ENCODE assay signal across 8 mouse cellular contexts in genomic region chr1:36277267-36278060, GRCm38 (mm10). TPM values are rescaled to one million over a fixed set of nuclear protein-coding genes. Genes with fewer than 3 reads are reported as not detected.
DNase-seq lines count a peak whose midpoint lies in the region; TF ChIP-seq lines count a peak whose summit lies in the region.

No protein-coding gene starts in this region.

- peak; percentile 83 to 90 for DNase-seq in heart, adult 2 months
- no peak for DNase-seq in heart, embryonic 10.5 days (ENCODE audit: low spot score)
- peak; percentile 63 for DNase-seq in brain, embryonic 14.5 days (ENCODE audit: low read depth)
- DNase-seq in fibroblast of lung, adult 2 months (ENCODE audit: low read depth) = peak; percentile 24
- peak; percentile 68 to 87 for DNase-seq in kidney, adult 8-10 months
- DNase-seq in liver = peak; percentile 70
- DNase-seq in thymus, adult 2 months = peak; percentile 87

- intact Hi-C loops in heart, adult 2 months (cut with DNase I) = loop anchor here (1.0 to 5.0 kb wide), 4 partner anchors 21 to 130 kb away; partner anchors contain the start of gene Uggt1

- no peaks in the 10 kb centered on the region for H3K9me3 ChIP-seq in heart, embryonic 10.5 days

- no peak overlapping the region for H3K4me3 ChIP-seq in heart, adult 2 months
- H3K4me3 ChIP-seq in heart, embryonic 10.5 days = no peak overlapping the region
- H3K4me3 ChIP-seq in olfactory bulb, adult 2 months (ENCODE audit: insufficient read depth, low read depth, low read length) = no peak overlapping the region
- no peak overlapping the region for H3K4me3 ChIP-seq in thymus, adult 2 months (ENCODE audit: control insufficient read depth, insufficient read depth, low read length)

- 21% methylated on average over 7 of the region's 7 CpGs for WGBS in heart, adult 2 months
- 17% methylated on average over 7 of the region's 7 CpGs for WGBS in heart, embryonic 10.5 days
- WGBS in olfactory bulb, adult 2 months = 27% methylated on average over 7 of the region's 7 CpGs
- WGBS in thymus, adult 2 months = 26% methylated on average over 7 of the region's 7 CpGs

- peak; percentile 32; the same call in 1 of the 2 replicates for TF ChIP-seq EP300 in heart, adult 2 months (IDR thresholded peaks at IDR 0.05; ENCODE audit: insufficient read depth, low read depth, low read length)

- H3K9ac ChIP-seq in heart, adult 2 months (ENCODE audit: low read depth, low read length) = no peak overlapping the region

- H3K27ac ChIP-seq in heart, adult 2 months = no peak overlapping the region
- no peak overlapping the region for H3K27ac ChIP-seq in heart, embryonic 10.5 days
- no peak overlapping the region for H3K27ac ChIP-seq in olfactory bulb, adult 2 months (ENCODE audit: insufficient read depth, low read depth, low read length)
- no peak overlapping the region for H3K27ac ChIP-seq in thymus, adult 2 months (ENCODE audit: control insufficient read depth, insufficient read depth, low read length)

- peaks cover 1% of the 10 kb centered on the region; the same call in 1 of the 2 replicates for H3K4me1 ChIP-seq in heart, adult 2 months (ENCODE audit: control insufficient read depth, insufficient read depth, low read length)
- H3K4me1 ChIP-seq in heart, embryonic 10.5 days = peaks cover 25% of the 10 kb centered on the region
- H3K4me1 ChIP-seq in olfactory bulb, adult 2 months (ENCODE audit: control insufficient read depth, insufficient read depth, low read length) = peaks cover 1% of the 10 kb centered on the region; the same call in 1 of the 2 replicates
- peaks cover 39% of the 10 kb centered on the region for H3K4me1 ChIP-seq in thymus, adult 2 months (replicated peaks; ENCODE audit: control insufficient read depth, insufficient read depth, low read length)

- H3K36me3 ChIP-seq in heart, adult 2 months (ENCODE audit: control insufficient read depth, insufficient read depth, low read length) = no peaks in the 10 kb centered on the region
- no peaks in the 10 kb centered on the region for H3K36me3 ChIP-seq in heart, embryonic 10.5 days
- no peaks in the 10 kb centered on the region for H3K36me3 ChIP-seq in thymus, adult 2 months (ENCODE audit: control insufficient read depth, insufficient read depth, low read length)

- H3K27me3 ChIP-seq in heart, adult 2 months (ENCODE audit: control insufficient read depth, insufficient read depth, low read length) = no peaks in the 10 kb centered on the region
- H3K27me3 ChIP-seq in heart, embryonic 10.5 days (ENCODE audit: insufficient read depth, poor library complexity, severe bottlenecking) = no peaks in the 10 kb centered on the region
- no peaks in the 10 kb centered on the region for H3K27me3 ChIP-seq in thymus, adult 2 months (ENCODE audit: control insufficient read depth, insufficient read depth, low read length)

- TF ChIP-seq POLR2A in heart, adult 2 months (IDR thresholded peaks at IDR 0.05; ENCODE audit: insufficient read depth, low read depth, low read length) = no peak
- no peak for TF ChIP-seq POLR2A in brain, embryonic 14.5 days (IDR thresholded peaks at IDR 0.05; ENCODE audit: borderline replicate concordance, extremely low read depth, insufficient read depth, insufficient read length, poor library complexity, severe bottlenecking)
- no peak for TF ChIP-seq POLR2A in olfactory bulb, adult 2 months (IDR thresholded peaks at IDR 0.05; ENCODE audit: insufficient read depth, low read depth, low read length)
- no peak for TF ChIP-seq POLR2A in thymus, adult 2 months (IDR thresholded peaks at IDR 0.05; ENCODE audit: control insufficient read depth, extremely low read depth, insufficient read depth, low read length, poor library complexity)

- TF ChIP-seq CTCF in heart, adult 2 months (IDR thresholded peaks at IDR 0.05) = no peak; the same call in 1 of the 2 replicates
- TF ChIP-seq CTCF in brain, embryonic 14.5 days (IDR thresholded peaks at IDR 0.05; ENCODE audit: borderline replicate concordance, extremely low read depth, insufficient read depth, insufficient read length) = peak; percentile 86
- peak; percentile 71 for TF ChIP-seq CTCF in olfactory bulb, adult 2 months (IDR thresholded peaks at IDR 0.05; ENCODE audit: insufficient read depth, low read depth, low read length)
- TF ChIP-seq CTCF in thymus, adult 2 months (IDR thresholded peaks at IDR 0.05; ENCODE audit: borderline replicate concordance, control insufficient read depth, extremely low read depth, insufficient read depth, low read length, poor library complexity) = peak; percentile 81; the same call in 1 of the 2 replicates

- H3K79me2 ChIP-seq in heart, adult 2 months (replicated peaks; ENCODE audit: control insufficient read depth, insufficient read depth, low read length) = no peaks in the 10 kb centered on the region

RNA-seq across cellular contexts. Expression of gene Neurl3, which starts 3.0 kb away (rescaled TPM):
- 1 to 10 TPM; 2.2 to 3.0 TPM for total RNA-seq in heart, adult 2 months (2021)
- 5.8 and 6.1 TPM in 2 replicates for polyA plus RNA-seq in heart, adult 2 months (2012; rRNA removed)
- polyA plus RNA-seq in heart, embryonic 10.5 days (2016; fragmentation: Nextera tagmentation; extraction: Ambion mirVana) = 1.6 and 2.3 TPM in 2 replicates
- polyA plus RNA-seq in brain, embryonic 14.5 days (2012; rRNA removed) = 0.87 and 1.3 TPM in 2 replicates
- polyA plus RNA-seq in olfactory bulb, adult 2 months (2012; ENCODE audit: insufficient read depth, insufficient read length, low replicate concordance, missing spikeins) = not detected in 2 replicates
- 13.4 and 14.3 TPM in 2 replicates for polyA plus RNA-seq in thymus, adult 2 months (2012; rRNA removed)

RNA-seq across cellular contexts. Expression of gene Arid5a, which starts 30.1 kb away (rescaled TPM):
- total RNA-seq in heart, adult 2 months (2021) = 10 to 100 TPM; 10.2 to 12.4 TPM
- 4.7 and 4.9 TPM in 2 replicates for polyA plus RNA-seq in heart, adult 2 months (2012; rRNA removed)
- polyA plus RNA-seq in heart, embryonic 10.5 days (2016; fragmentation: Nextera tagmentation; extraction: Ambion mirVana) = 5.3 and 6.7 TPM in 2 replicates
- 1.8 and 2.8 TPM in 2 replicates for polyA plus RNA-seq in brain, embryonic 14.5 days (2012; rRNA removed)
- not detected in 2 replicates for polyA plus RNA-seq in olfactory bulb, adult 2 months (2012; ENCODE audit: insufficient read depth, insufficient read length, low replicate concordance, missing spikeins)
- 51.7 and 57.2 TPM in 2 replicates for polyA plus RNA-seq in thymus, adult 2 months (2012; rRNA removed)

RNA-seq across cellular contexts. Expression of gene Uggt1, which starts 32.9 kb away (rescaled TPM):
- 10 to 100 TPM; 28.4 to 29.8 TPM for total RNA-seq in heart, adult 2 months (2021)
- 7.3 and 17.5 TPM in 2 replicates for polyA plus RNA-seq in heart, adult 2 months (2012; rRNA removed)
- polyA plus RNA-seq in heart, embryonic 10.5 days (2016; fragmentation: Nextera tagmentation; extraction: Ambion mirVana) = 45.8 and 51.9 TPM in 2 replicates
- polyA plus RNA-seq in brain, embryonic 14.5 days (2012; rRNA removed) = 23.2 and 30.6 TPM in 2 replicates
- 379 TPM in 1 of 2 replicates, not detected in the other for polyA plus RNA-seq in olfactory bulb, adult 2 months (2012; ENCODE audit: insufficient read depth, insufficient read length, low replicate concordance, missing spikeins)
- 31.8 and 33.0 TPM in 2 replicates for polyA plus RNA-seq in thymus, adult 2 months (2012; rRNA removed)
